Mouse (Mus musculus) spleen, adult 10 weeks (tissue): ENCODE results near the gene Matn3. TPM values are rescaled to one million over a fixed set of nuclear protein-coding genes. Genes with fewer than 3 reads are reported as not detected.

Experiments
- polyA plus RNA-seq: library from polyadenylated mRNA; stranded (reverse); fragments of 350-450 nt; fragmentation: Illumina TruSeq; extraction: RNeasy Lipid Tissue Mini Kit (QIAGEN cat#74804); gene quantifications from one replicate; pipeline ENCODE4 v1.2.3, GENCODE M21; 2015; ENCODE audit warnings: low replicate concordance; ENCODE audit not compliant: insufficient read depth

The Matn3 gene
- polyA plus RNA-seq, result not detected

DNA sequence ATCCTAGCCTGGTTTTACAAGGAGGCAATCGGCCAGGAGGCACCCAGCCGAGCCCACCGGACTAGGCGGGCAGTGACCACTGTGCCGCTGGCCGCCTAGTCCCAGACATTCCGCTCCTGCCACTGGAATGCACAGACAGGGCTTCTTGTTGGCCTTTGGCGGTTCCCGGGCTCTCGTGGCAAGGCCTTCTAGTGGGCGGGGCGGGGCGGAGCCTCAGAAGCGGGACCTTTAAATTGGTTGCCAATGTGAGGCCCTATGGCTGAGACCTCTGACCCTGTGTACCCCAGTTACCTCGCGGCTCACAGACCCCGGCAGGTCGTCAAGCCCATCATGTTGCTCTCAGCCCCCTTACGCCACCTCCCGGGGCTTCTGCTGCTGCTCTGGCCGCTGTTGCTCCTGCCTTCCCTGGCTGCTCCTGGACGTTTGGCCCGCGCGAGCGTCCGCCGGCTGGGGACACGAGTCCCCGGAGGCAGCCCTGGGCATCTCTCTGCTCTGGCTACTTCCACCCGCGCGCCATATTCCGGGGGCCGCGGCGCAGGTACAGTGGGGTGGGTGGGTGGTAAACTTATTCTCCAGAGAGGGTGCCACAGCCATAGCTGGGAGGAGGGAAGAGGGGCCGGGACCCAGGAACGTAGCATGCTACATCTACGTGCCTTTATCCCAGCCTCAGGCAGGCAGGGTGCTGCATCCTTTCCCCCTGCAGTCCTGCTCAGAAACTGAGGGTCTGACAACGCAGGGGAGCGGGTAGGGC, at the start of gene Matn3:
Gene Matn3 (plus strand): TSS at position 216 of the 751 bp plus-strand sequence.

DNA sequence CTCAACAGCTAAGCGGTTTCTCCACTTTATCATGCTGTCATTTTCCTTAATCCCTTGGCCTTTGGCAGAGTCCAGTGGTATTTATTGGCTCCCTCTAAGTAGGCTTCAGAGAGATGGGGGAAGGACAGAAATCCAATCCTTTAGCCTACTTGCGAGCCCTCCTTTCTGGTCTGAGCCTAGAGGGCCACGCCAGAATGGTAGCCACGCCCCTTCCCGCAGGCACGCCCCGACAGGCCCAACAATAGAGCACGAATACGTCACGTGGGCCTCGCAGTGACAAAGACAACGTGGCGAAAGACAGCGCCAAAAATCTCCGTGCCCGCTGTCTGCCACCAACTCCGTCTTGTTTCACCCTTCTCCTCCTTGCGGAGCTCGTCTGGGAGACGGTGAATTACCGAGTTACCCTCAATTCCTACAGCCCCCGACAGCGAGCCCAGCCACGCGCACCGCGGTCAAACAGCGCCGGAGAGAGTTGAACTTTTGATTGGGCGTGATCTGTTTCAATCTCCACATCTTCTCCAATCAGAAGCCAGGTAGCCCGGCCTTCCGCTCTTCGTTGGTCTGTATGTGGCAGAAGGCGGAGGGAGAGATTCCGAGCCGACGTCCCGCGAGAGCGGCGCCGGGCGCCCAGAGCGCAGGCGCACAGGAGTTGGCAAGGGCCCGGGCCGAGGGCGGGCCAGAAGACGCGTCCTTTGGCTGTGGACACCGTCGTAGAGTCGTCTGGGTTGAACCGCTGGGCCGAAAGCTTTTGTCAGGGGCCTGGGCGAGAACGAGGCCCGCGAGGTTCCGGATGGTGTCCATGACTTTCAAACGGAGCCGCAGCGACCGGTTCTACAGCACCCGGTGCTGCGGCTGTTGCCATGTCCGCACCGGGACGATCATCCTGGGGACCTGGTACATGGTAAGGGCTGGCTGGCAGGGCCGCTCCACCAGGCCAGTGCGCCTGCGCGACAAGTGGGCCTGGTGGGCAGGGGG, 26.0 kb upstream of the Matn3 start, which contains the start of gene Laptm4a:
Gene Laptm4a (plus strand): TSS at position 271 of the 975 bp plus-strand sequence.

DNA sequence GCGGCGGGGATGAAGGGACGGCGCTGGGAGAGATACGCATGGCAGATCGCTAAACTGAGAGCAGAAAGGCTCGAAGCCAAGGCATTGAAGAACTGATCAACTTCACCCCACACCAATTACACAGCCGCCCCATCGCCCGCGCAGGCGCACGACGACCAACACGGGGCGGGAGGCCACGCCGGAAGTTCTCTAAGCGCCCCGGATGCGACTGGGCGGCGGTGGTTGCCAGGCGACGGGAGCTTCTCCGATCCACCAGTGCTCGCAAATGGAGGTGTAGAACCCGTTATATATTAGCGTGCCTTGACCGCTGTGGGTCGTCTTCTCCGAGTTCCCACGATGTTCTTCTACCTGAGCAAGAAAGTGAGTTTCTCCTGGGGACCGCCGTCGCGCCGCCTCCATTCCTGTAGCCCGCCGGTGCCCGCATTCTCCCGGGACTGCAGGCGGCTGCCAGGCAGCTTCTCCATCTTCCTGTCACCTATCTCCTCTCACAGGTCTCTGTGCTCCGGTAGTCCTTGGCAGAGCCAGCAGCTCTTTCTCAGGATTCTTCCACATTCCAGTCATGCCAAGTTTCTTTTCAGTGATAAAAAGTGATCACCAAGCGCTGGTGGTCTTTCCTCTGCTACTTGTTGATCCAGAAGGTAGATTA, 26.2 kb downstream of the Matn3 start, which contains the start of gene Wdr35:
Gene Wdr35 (plus strand): TSS at position 73 of the 646 bp plus-strand sequence.

Other genes starting within 250 kb of the Matn3 start
- 4.2 TPM for gene Sdc1, start 176.6 kb upstream of the Matn3 start, polyA plus RNA-seq
- gene Laptm4a, start 26.3 kb upstream of the Matn3 start, polyA plus RNA-seq, result 302 TPM
- gene Wdr35, start 26.0 kb downstream of the Matn3 start, polyA plus RNA-seq, result 4.5 TPM
- 25.1 TPM for gene Ttc32, start 82.1 kb downstream of the Matn3 start, polyA plus RNA-seq